Mouse (Mus musculus) hindbrain, postnatal 0 days (tissue): ENCODE data around the gene Slc2a9. TPM values are rescaled to one million over a fixed set of nuclear protein-coding genes. Genes with fewer than 3 reads are reported as not detected.

Experiments
- ATAC-seq: fragments of 200-750 bp; cut with Nextera tagmentation; 2 replicates; pipeline ENCODE4 v1.8.0; 2017; ENCODE audit warnings: mild to moderate bottlenecking, moderate TSS enrichment, moderate library complexity
- DNase-seq: peaks from one replicate; pipeline ENCODE4 v3.0.0-alpha.2; 2015; ENCODE audit warnings: low spot score
- H3K27ac ChIP-seq: fragments of 300-500 bp; sonication (generic); 2 replicates; pipeline ENCODE4 v1.5.1; 2014; ENCODE audit warnings: mild to moderate bottlenecking
- H3K27me3 ChIP-seq: fragments of 300-500 bp; sonication (generic); 2 replicates; pipeline ENCODE4 v1.6.1; 2014; ENCODE audit warnings: low read length, mixed read lengths; ENCODE audit not compliant: insufficient read depth
- H3K36me3 ChIP-seq: fragments of 300-500 bp; sonication (generic); 2 replicates; pipeline ENCODE4 v1.6.1; 2014; ENCODE audit warnings: low read length, mixed read lengths; ENCODE audit not compliant: insufficient read depth
- H3K4me1 ChIP-seq: fragments of 300-500 bp; sonication (generic); 2 replicates; pipeline ENCODE4 v1.6.1; 2014; ENCODE audit warnings: antibody characterized with exemption, low read length, mixed read lengths; ENCODE audit not compliant: insufficient read depth
- H3K4me2 ChIP-seq: fragments of 300-500 bp; sonication (generic); 2 replicates; pipeline ENCODE4 v1.6.1; 2014; ENCODE audit warnings: low read depth, mild to moderate bottlenecking, low read length, moderate library complexity, mixed read lengths
- H3K4me3 ChIP-seq: fragments of 300-500 bp; sonication (generic); 2 replicates; pipeline ENCODE4 v1.5.1; 2014; ENCODE audit warnings: low read length
- H3K9ac ChIP-seq: fragments of 300-500 bp; sonication (generic); replicated peaks from 2 replicates; pipeline ENCODE4 v1.6.1; 2014; ENCODE audit warnings: mild to moderate bottlenecking, low read length, moderate library complexity, mixed read lengths
- H3K9me3 ChIP-seq: fragments of 300-500 bp; sonication (generic); 2 replicates; pipeline ENCODE4 v1.6.1; 2016; ENCODE audit warnings: low read length, mixed read lengths
- CTCF ChIP-seq: IDR thresholded peaks from 2 replicates; pipeline ENCODE4 v1.5.1; 2016; ENCODE audit warnings: antibody characterized with exemption, control low read depth, low read depth
- WGBS: fragments of 180-500 bp; shearing (Covaris S2); extraction: QIAGEN DNeasy Blood & Tissue Kit; methylation state at CpG from one replicate; pipeline ENCODE4 v1.1.7; 2014; 5-methylcytosine and 5-hydroxymethylcytosine counted together
- polyA plus RNA-seq: library from polyadenylated mRNA; unstranded; fragments of >200 nt; fragmentation: Nextera tagmentation; extraction: Ambion mirVana; gene quantifications from 2 replicates; pipeline ENCODE4 v1.2.1, GENCODE M21; 2015
- total RNA-seq: library from RNA; depleted of rRNA; stranded (reverse); fragments of >200 nt; gene quantifications from 2 replicates; pipeline ENCODE4 v1.2.3, GENCODE M21; 2014

Gene Slc2a9
- total and polyA plus RNA-seq, 2 experiments from 2014 or later = 1.0 to 1.7 TPM

DNA sequence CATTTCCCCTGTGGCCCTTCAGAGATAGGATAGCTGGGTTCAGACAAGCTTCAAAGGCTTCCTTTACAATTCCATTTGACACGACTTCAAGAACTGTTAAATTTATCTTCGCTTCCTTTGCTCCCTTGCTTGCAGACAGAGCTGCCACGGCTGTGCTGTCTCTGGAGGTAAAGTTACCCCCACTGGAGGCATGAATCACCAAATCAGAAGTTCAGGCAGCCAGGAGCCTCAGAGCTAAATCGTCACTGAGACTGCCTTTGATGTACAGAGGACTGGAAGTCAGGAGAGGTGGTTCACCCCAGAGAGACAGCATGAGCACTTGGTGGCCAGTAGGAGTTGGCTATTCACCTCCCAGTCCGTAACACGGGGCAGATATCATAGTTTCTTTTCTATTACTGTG lies 73.8 kb downstream of the Slc2a9 start:
- ATAC-seq = no peak
- no peaks in the 10 kb centered on the region for H3K36me3 ChIP-seq
- H3K27ac ChIP-seq = no peak overlapping the region
- no peaks in the 10 kb centered on the region for H3K27me3 ChIP-seq
- TF ChIP-seq CTCF = no peak
- H3K4me1 ChIP-seq = no peaks in the 10 kb centered on the region
- DNase-seq = no peak
- WGBS = 74% methylated on average over 6 of the region's 6 CpGs
- no peaks in the 10 kb centered on the region for H3K9me3 ChIP-seq
- H3K4me3 ChIP-seq = no peak overlapping the region
- H3K9ac ChIP-seq = no peak overlapping the region
- H3K4me2 ChIP-seq = no peak overlapping the region

DNA sequence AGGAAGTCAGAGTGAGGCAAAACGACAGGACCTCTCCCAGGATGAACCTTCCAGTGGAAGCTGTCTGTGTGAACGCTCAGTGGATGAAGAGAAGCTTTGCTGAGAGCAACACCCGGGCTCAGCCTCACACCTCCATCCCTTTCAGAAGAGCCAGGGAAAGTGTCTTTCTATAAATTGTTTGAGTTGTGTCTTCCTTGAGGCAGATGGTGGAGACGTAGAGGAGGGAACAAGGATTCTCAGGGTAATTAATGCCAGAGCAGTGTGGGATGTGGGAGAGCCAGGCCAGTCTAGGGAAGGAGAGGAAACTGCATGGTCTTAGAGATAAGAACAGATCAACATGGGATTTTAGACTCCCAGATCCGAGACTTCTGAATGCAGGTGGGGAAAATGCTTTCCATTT lies 75.2 kb downstream of the Slc2a9 start:
- H3K4me1 ChIP-seq = no peaks in the 10 kb centered on the region
- no peak overlapping the region for H3K4me2 ChIP-seq
- ATAC-seq (no peak), DNase-seq (no peak)
- H3K27ac ChIP-seq = no peak overlapping the region
- no peak overlapping the region for H3K4me3 ChIP-seq
- H3K36me3 ChIP-seq = no peaks in the 10 kb centered on the region
- no peaks in the 10 kb centered on the region for H3K27me3 ChIP-seq
- TF ChIP-seq CTCF = no peak
- 74% methylated on average over 5 of the region's 5 CpGs for WGBS
- H3K9me3 ChIP-seq = no peaks in the 10 kb centered on the region
- H3K9ac ChIP-seq = no peak overlapping the region

DNA sequence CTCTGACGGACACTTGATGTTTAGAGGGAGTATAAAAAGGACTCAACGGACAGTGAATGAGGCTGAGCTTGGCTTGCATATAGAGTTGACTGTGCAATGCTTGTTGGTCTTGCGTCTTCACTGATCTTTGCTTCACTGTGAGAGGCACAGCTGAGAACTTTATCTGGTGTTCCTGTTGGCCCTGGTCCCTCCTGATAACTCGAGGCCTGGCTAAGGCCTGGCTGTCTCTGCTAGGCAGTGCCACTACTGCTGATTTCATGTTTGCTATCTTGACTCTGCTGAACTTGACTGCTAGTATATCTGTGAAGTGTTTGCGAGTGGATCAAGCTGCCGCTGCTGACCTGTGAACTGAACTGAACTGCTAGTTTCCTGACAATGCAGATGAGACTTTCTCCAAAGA lies 77.4 kb downstream of the Slc2a9 start:
- Histone ChIP-seq H3K36me3 (no peaks in the 10 kb centered on the region), H3K4me3 (no peak overlapping the region), H3K9me3 (no peaks in the 10 kb centered on the region), H3K4me2 (no peak overlapping the region), H3K27me3 (no peaks in the 10 kb centered on the region), H3K27ac (no peak overlapping the region), H3K9ac (no peak overlapping the region), H3K4me1 (no peaks in the 10 kb centered on the region)
- no peak for DNase-seq
- no peak for ATAC-seq
- no peak for TF ChIP-seq CTCF
- WGBS = 92% methylated on average over 6 of the region's 6 CpGs

DNA sequence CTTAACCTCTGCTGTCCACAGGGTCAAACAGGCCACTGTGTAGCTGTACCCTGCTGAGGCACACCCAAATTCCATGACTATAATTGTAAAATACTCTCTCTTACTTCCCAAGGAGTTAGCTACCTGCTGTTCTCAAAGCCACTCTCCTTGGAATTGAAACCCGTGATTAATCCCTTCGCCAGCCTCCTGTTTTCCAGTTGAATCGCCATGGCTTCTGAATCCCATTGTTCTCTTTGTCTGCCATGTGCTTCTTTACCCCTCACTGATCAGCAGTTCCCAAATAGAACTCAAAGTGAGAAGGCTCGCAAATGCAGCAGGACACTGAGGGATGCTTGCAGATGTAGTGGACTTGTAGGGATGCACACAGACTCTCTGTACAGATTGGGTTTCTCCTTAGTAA lies 80.5 kb downstream of the Slc2a9 start:
- 16% methylated on average over 4 of the region's 4 CpGs for WGBS
- H3K4me2 ChIP-seq = no peak overlapping the region
- no peak for ATAC-seq

DNA sequence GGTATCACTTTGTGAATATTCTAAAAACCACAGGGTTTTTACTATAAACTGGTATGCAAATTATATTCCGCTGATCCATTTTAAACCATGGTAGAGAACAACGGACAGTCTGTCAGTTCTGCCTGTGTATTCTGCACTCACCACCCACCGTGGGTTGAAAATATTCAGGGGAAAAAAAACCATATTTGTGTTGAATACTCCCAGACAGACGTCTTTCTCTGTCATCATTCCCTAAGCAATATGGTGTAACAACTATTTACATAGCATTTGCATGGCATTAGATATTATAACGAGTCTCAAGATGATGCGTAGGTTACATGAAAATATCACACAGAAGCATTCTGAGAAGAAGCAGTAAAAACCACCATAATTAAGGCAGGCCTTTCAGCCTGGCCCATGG lies 84.1 kb downstream of the Slc2a9 start:
- DNase-seq = no peak
- Histone ChIP-seq H3K36me3 (no peaks in the 10 kb centered on the region), H3K27me3 (no peaks in the 10 kb centered on the region), H3K4me2 (no peak overlapping the region), H3K4me3 (no peak overlapping the region), H3K9ac (no peak overlapping the region), H3K4me1 (no peaks in the 10 kb centered on the region), H3K9me3 (peaks cover 3% of the 10 kb centered on the region; the same call in 1 of the 2 replicates), H3K27ac (no peak overlapping the region)
- no peak for ATAC-seq
- TF ChIP-seq CTCF = no peak
- WGBS = 83% methylated on average over 6 of the region's 6 CpGs

More for the DNA sequence above, 80.5 kb downstream of the Slc2a9 start:
- Histone ChIP-seq H3K27me3 (no peaks in the 10 kb centered on the region), H3K9me3 (no peaks in the 10 kb centered on the region), H3K27ac (no peak overlapping the region), H3K36me3 (no peaks in the 10 kb centered on the region), H3K9ac (no peak overlapping the region), H3K4me1 (no peaks in the 10 kb centered on the region), H3K4me3 (no peak overlapping the region)
- no peak for DNase-seq
- no peak for TF ChIP-seq CTCF

DNA sequence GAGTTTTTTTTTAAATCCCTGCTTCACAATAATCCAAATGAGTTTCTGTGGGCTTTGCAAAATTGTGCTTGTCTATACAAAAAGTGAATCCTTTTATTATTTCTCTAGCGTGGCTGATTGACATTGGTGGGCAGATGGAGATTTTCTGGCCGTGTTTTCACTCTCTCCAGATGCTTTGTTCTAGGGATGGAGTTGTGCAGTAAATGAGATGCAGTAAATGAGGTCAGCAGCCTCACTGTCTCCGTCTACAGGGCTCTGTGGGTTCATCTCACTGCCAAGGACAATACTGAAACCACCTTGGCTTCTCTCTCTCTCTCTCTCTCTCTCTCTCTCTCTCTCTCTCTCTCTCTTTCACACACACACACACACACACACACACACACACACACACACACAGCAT lies 99.3 kb downstream of the Slc2a9 start:
- peak; percentile 31; the same call in 1 of the 2 replicates for TF ChIP-seq CTCF
- Histone ChIP-seq H3K4me2 (no peak overlapping the region), H3K9me3 (no peaks in the 10 kb centered on the region), H3K9ac (no peak overlapping the region), H3K4me1 (no peaks in the 10 kb centered on the region), H3K27ac (no peak overlapping the region), H3K27me3 (no peaks in the 10 kb centered on the region), H3K4me3 (no peak overlapping the region), H3K36me3 (no peaks in the 10 kb centered on the region)
- ATAC-seq (peak; percentile 78), DNase-seq (peak; percentile 37)
- WGBS = 24% methylated on average over 3 of the region's 3 CpGs

DNA sequence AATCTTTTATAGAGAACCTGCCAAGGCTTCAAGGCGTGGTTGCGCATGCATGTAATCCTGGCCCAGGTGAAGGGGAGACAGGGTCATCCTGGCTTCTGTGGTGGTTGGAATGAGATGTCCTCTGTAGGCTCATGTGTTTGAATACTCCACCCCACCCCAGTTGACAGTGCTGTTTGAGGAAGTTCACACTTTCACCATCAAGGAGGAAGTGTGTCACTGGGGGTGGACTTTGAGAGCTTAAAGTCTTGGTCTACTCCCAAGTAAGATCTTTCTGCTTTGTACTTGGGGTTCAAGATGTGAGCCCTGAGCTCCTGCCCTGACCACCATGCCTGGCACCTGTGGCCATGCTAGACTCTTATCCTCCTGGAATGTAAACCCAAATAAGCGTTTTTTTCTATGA lies 100.7 kb downstream of the Slc2a9 start:
- H3K4me1 ChIP-seq = no peaks in the 10 kb centered on the region
- H3K9ac ChIP-seq = no peak overlapping the region
- 87% methylated on average over 3 of the region's 3 CpGs for WGBS
- no peak for DNase-seq
- no peak overlapping the region for H3K27ac ChIP-seq
- ATAC-seq = no peak
- no peaks in the 10 kb centered on the region for H3K27me3 ChIP-seq
- H3K9me3 ChIP-seq = no peaks in the 10 kb centered on the region
- no peak overlapping the region for H3K4me2 ChIP-seq
- TF ChIP-seq CTCF = no peak
- H3K4me3 ChIP-seq = no peak overlapping the region
- no peaks in the 10 kb centered on the region for H3K36me3 ChIP-seq
